ENCODE assay signal across 36 mouse cellular contexts in genomic region chr15:98491332-98491731, GRCm38 (mm10). TPM values are rescaled to one million over a fixed set of nuclear protein-coding genes. Genes with fewer than 3 reads are reported as not detected.
DNase-seq lines count a peak whose midpoint lies in the region; ATAC-seq and TF ChIP-seq lines count a peak whose summit lies in the region.
"Had no signal": no experiment of that assay in that cellular context is flagged by ENCODE, and none has a peak within 500 bp of the region (broad histone marks: within the 10 kb centered on the region; RNA-seq: fewer than 3 reads in every experiment).

No protein-coding gene starts in this region.

- H3K36me3 ChIP-seq in hindbrain, embryonic 10.5 days: no peaks in the 10 kb centered on the region
- H3K36me3 ChIP-seq: forebrain, embryonic 10.5 days; heart, embryonic 12.5 days; heart, embryonic 15.5 days had no signal

- H3K4me3 ChIP-seq in lung, adult 2 months (replicated peaks; ENCODE audit: extremely low read depth, low read depth, low read length): no peak overlapping the region
- no peak overlapping the region for H3K4me3 ChIP-seq in hindbrain, embryonic 10.5 days
- H3K4me3 ChIP-seq: forebrain, embryonic 10.5 days; forebrain, embryonic 13.5 days; heart, embryonic 12.5 days; heart, embryonic 15.5 days had no signal

- no peak overlapping the region for H3K27ac ChIP-seq in hindbrain, embryonic 10.5 days
- H3K27ac ChIP-seq: forebrain, embryonic 10.5 days; forebrain, embryonic 13.5 days; heart, embryonic 15.5 days; hindbrain, embryonic 14.5 days; hindbrain, postnatal 0 days had no signal

- ATAC-seq in megakaryocyte, adult 5-6 weeks (ENCODE audit: poor library complexity, severe bottlenecking): 0 out of 2 replicates have a peak, but pooled peaks have one; percentile 35
- ATAC-seq: activated CD4-positive, CD25-positive, alpha-beta regulatory T cell, adult 4 months; CD4-positive, CD25-positive, alpha-beta regulatory T cell, adult 4 months; forebrain, embryonic 13.5 days; forebrain, postnatal 0 days; hindbrain, postnatal 0 days; inflammation-experienced regulatory T-cells, adult 6 months had no signal

- H3K27me3 ChIP-seq in hindbrain, embryonic 10.5 days (ENCODE audit: insufficient read depth, poor library complexity, severe bottlenecking): no peaks in the 10 kb centered on the region
- H3K27me3 ChIP-seq: forebrain, embryonic 13.5 days; heart, embryonic 12.5 days; heart, embryonic 15.5 days had no signal

- H3K4me1 ChIP-seq in lung, adult 2 months (ENCODE audit: control insufficient read depth, insufficient read depth, low read length): peaks cover 3% of the 10 kb centered on the region
- H3K4me1 ChIP-seq in hindbrain, embryonic 10.5 days (replicated peaks): no peaks in the 10 kb centered on the region
- H3K4me1 ChIP-seq: forebrain, embryonic 10.5 days; forebrain, embryonic 13.5 days; heart, embryonic 12.5 days; heart, embryonic 15.5 days had no signal

- H3K9me3 ChIP-seq in hindbrain, embryonic 10.5 days: 0 out of 2 replicates have a peak, but pooled peaks cover 2% of the 10 kb centered on the region
- H3K9me3 ChIP-seq: forebrain, embryonic 10.5 days; forebrain, embryonic 13.5 days; heart, embryonic 15.5 days had no signal

- DNase-seq in lung, postnatal 10 days: peak; percentile 57
- DNase-seq in lung, adult 2 months: no peak
- DNase-seq in urinary bladder, postnatal 14 days (ENCODE audit: low spot score): peak; percentile 27
- DNase-seq in urinary bladder, postnatal 10 days (ENCODE audit: low spot score): no peak
- no peak for DNase-seq in hindbrain, embryonic 10.5 days (ENCODE audit: low spot score)
- no peak for DNase-seq in kidney, adult 18-20 months
- DNase-seq: adrenal gland, adult 8-10 months; adrenal gland, postnatal 25 days; cerebellum, adult 11-12 months; cerebellum, adult 8-10 months; cerebellum, postnatal 10 days; cerebellum, postnatal 36 days; embryo, embryonic 11 days; forebrain, postnatal 0 days; gastrocnemius, postnatal 36 days; heart, postnatal 10 days; heart, postnatal 36 days had no signal

- no peak for TF ChIP-seq POLR2A in lung, adult 2 months (IDR thresholded peaks at IDR 0.05; ENCODE audit: borderline replicate concordance, extremely low read depth, low read depth, low read length)

- WGBS in lung, adult 2 months: 27% methylated on average over 2 of the region's 2 CpGs
- WGBS in hindbrain, embryonic 10.5 days: 87% methylated on average over 2 of the region's 2 CpGs

- TF ChIP-seq CTCF in lung, adult 2 months (IDR thresholded peaks at IDR 0.05; ENCODE audit: insufficient read depth, low read length): no peak

RNA-seq across cellular contexts. Expression of gene Olfr279, which starts 0.9 kb away (rescaled TPM):
- polyA plus RNA-seq in lung, adult 2 months (2012; rRNA removed): 0.12 and 0.13 TPM in 2 replicates
- total RNA-seq in megakaryocyte, adult 5-6 weeks (2015): not detected in 2 replicates
- total RNA-seq in megakaryocyte, adult 5-6 weeks (2017): not detected in 2 replicates
- not detected in 2 replicates for polyA plus RNA-seq in hindbrain, embryonic 10.5 days (2016; fragmentation: Nextera tagmentation; extraction: Ambion mirVana)
- total RNA-seq: adrenal gland, adult 8-10 months; adrenal gland, postnatal 25 days; forebrain, postnatal 0 days; gastrocnemius, adult 8-10 months; gastrocnemius, postnatal 36 days; granulocyte monocyte progenitor cell, adult 5-6 weeks; heart, postnatal 10 days; heart, postnatal 36 days; hindbrain, postnatal 0 days had no signal
- polyA plus RNA-seq: activated CD4-positive, CD25-positive, alpha-beta regulatory T cell, adult 4 months; brain, embryonic 14.5 days; C2C12; CD4-positive, CD25-positive, alpha-beta regulatory T cell, adult 4 months; embryonic facial prominence, embryonic 11.5 days; embryonic facial prominence, embryonic 14.5 days; forebrain, embryonic 10.5 days; forebrain, embryonic 13.5 days; forebrain, postnatal 0 days; frontal cortex, adult 2 months; heart, embryonic 12.5 days; heart, embryonic 15.5 days; hindbrain, embryonic 11.5 days; hindbrain, embryonic 14.5 days; hindbrain, postnatal 0 days had no signal

RNA-seq across cellular contexts. Expression of gene Lalba, which starts 8.8 kb away (rescaled TPM):
- polyA plus RNA-seq in lung, adult 2 months (2012; rRNA removed): 0.39 TPM in 1 of 2 replicates, not detected in the other
- not detected in 2 replicates for total RNA-seq in megakaryocyte, adult 5-6 weeks (2015)
- total RNA-seq in megakaryocyte, adult 5-6 weeks (2017): not detected in 2 replicates
- polyA plus RNA-seq in hindbrain, embryonic 10.5 days (2016; fragmentation: Nextera tagmentation; extraction: Ambion mirVana): 0.22 and 0.48 TPM in 2 replicates
- total RNA-seq: adrenal gland, adult 8-10 months; adrenal gland, postnatal 25 days; forebrain, postnatal 0 days; gastrocnemius, adult 8-10 months; gastrocnemius, postnatal 36 days; granulocyte monocyte progenitor cell, adult 5-6 weeks; heart, postnatal 36 days; hindbrain, postnatal 0 days had no signal
- polyA plus RNA-seq: activated CD4-positive, CD25-positive, alpha-beta regulatory T cell, adult 4 months; brain, embryonic 14.5 days; C2C12; cortical plate, adult 2 months; embryonic facial prominence, embryonic 14.5 days; forebrain, embryonic 10.5 days; forebrain, embryonic 13.5 days; forebrain, postnatal 0 days; frontal cortex, adult 2 months; heart, embryonic 12.5 days; heart, embryonic 15.5 days; hindbrain, embryonic 11.5 days; hindbrain, embryonic 14.5 days; hindbrain, postnatal 0 days; inflammation-experienced regulatory T-cells, adult 6 months had no signal

RNA-seq across cellular contexts. Expression of gene OR5BS1P, which starts 21.6 kb away (rescaled TPM):
- 0.03 and 0.05 TPM in 2 replicates for polyA plus RNA-seq in lung, adult 2 months (2012; rRNA removed)
- not detected in 2 replicates for total RNA-seq in megakaryocyte, adult 5-6 weeks (2015)
- not detected in 2 replicates for total RNA-seq in megakaryocyte, adult 5-6 weeks (2017)
- polyA plus RNA-seq in hindbrain, embryonic 10.5 days (2016; fragmentation: Nextera tagmentation; extraction: Ambion mirVana): not detected in 2 replicates
- total RNA-seq: adrenal gland, adult 8-10 months; adrenal gland, postnatal 25 days; forebrain, postnatal 0 days; gastrocnemius, adult 8-10 months; gastrocnemius, postnatal 36 days; granulocyte monocyte progenitor cell, adult 5-6 weeks; heart, postnatal 10 days; heart, postnatal 36 days; hindbrain, postnatal 0 days had no signal
- polyA plus RNA-seq: brain, embryonic 14.5 days; C2C12; CD4-positive, CD25-positive, alpha-beta regulatory T cell, adult 4 months; cortical plate, adult 2 months; embryonic facial prominence, embryonic 11.5 days; embryonic facial prominence, embryonic 14.5 days; forebrain, embryonic 10.5 days; forebrain, embryonic 13.5 days; forebrain, postnatal 0 days; frontal cortex, adult 2 months; heart, embryonic 12.5 days; heart, embryonic 15.5 days; hindbrain, embryonic 11.5 days; hindbrain, embryonic 14.5 days; hindbrain, postnatal 0 days; inflammation-experienced regulatory T-cells, adult 6 months had no signal

RNA-seq across cellular contexts. Expression of gene Olfr281, which starts 38.9 kb away (rescaled TPM):
- polyA plus RNA-seq in lung, adult 2 months (2012; rRNA removed): not detected in 2 replicates
- not detected in 2 replicates for total RNA-seq in megakaryocyte, adult 5-6 weeks (2015)
- not detected in 2 replicates for total RNA-seq in megakaryocyte, adult 5-6 weeks (2017)
- polyA plus RNA-seq in hindbrain, embryonic 10.5 days (2016; fragmentation: Nextera tagmentation; extraction: Ambion mirVana): not detected in 2 replicates
- total RNA-seq: adrenal gland, adult 8-10 months; adrenal gland, postnatal 25 days; forebrain, postnatal 0 days; gastrocnemius, adult 8-10 months; gastrocnemius, postnatal 36 days; granulocyte monocyte progenitor cell, adult 5-6 weeks; heart, postnatal 10 days; heart, postnatal 36 days; hindbrain, postnatal 0 days had no signal
- polyA plus RNA-seq: activated CD4-positive, CD25-positive, alpha-beta regulatory T cell, adult 4 months; brain, embryonic 14.5 days; C2C12; CD4-positive, CD25-positive, alpha-beta regulatory T cell, adult 4 months; cortical plate, adult 2 months; embryonic facial prominence, embryonic 11.5 days; forebrain, embryonic 10.5 days; forebrain, embryonic 13.5 days; forebrain, postnatal 0 days; heart, embryonic 12.5 days; heart, embryonic 15.5 days; hindbrain, embryonic 11.5 days; hindbrain, embryonic 14.5 days; hindbrain, postnatal 0 days; inflammation-experienced regulatory T-cells, adult 6 months had no signal

RNA-seq across cellular contexts. Expression of gene Kansl2, which starts 42.7 kb away (rescaled TPM):
- polyA plus RNA-seq in lung, adult 2 months (2012; rRNA removed): 26.7 and 32.1 TPM in 2 replicates
- 36.7 and 42.7 TPM in 2 replicates for total RNA-seq in megakaryocyte, adult 5-6 weeks (2015)
- total RNA-seq in megakaryocyte, adult 5-6 weeks (2017): 30.4 and 31.8 TPM in 2 replicates
- 134 and 151 TPM in 2 replicates for polyA plus RNA-seq in hindbrain, embryonic 10.5 days (2016; fragmentation: Nextera tagmentation; extraction: Ambion mirVana)

Comparison
In these comparisons a context has a peak if more than half of its experiments do, and no peak if none do; other contexts are left out.
1. DNase-seq: peak in lung, postnatal 10 days (single experiment) and urinary bladder, postnatal 14 days (single experiment); none in lung, adult 2 months (single experiment), urinary bladder, postnatal 10 days (single experiment), hindbrain, embryonic 10.5 days (single experiment) and kidney, adult 18-20 months (single experiment).